Mouse (Mus musculus) olfactory bulb, adult 2 months (tissue): ENCODE measurements around the gene Nmt1.

Experiments used
- CTCF ChIP-seq: fragments of 200-500 bp; IDR thresholded peaks from 2 replicates; pipeline ENCODE4 v1.5.1; 2012; ENCODE audit warnings: low read depth, mild to moderate bottlenecking, low read length, moderate library complexity; ENCODE audit not compliant: insufficient read depth
- POLR2A ChIP-seq: fragments of 200-500 bp; IDR thresholded peaks from 2 replicates; pipeline ENCODE4 v1.6.1; 2012; ENCODE audit warnings: mild to moderate bottlenecking, low read depth, low read length, moderate library complexity; ENCODE audit not compliant: insufficient read depth

DNA sequence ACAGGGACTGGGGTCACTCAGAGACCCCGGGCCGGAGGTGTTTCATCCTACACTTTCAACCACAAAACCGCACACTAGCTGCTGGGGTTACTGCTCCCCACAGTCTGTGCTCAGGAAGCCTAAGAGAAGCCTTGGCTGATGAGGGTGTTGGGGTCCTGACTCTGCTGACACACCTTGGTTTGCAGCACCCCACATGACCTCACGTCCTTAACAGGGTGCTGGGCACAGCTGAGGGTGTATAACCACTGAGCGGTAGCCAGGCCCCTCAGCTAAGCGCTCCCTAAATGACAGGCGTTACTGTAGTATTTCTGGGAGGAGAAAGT, 29.8 kb upstream of the Nmt1 start:
- TF ChIP-seq POLR2A (no peak), CTCF (no peak)
